Mouse (Mus musculus): Measurements from ENCODE around the gene Pgbd5. TPM values are rescaled to one million over a fixed set of nuclear protein-coding genes. Genes with fewer than 3 reads are reported as not detected.

Gene Pgbd5
- polyA plus RNA-seq, 1 experiment from 2014 or later, result 10.3 TPM

- H3K4me3 ChIP-seq, result no peak overlapping the region
- no peaks in the 10 kb centered on the region for H3K9me3 ChIP-seq
- ATAC-seq (ENCODE audit: low FRiP score), result no peak
- WGBS, result 54% methylated on average over 12 of the region's 12 CpGs
- H3K9ac ChIP-seq, result no peak overlapping the region
- H3K36me3 ChIP-seq, result no peaks in the 10 kb centered on the region
- no peak overlapping the region for H3K4me2 ChIP-seq
- no peak overlapping the region for H3K27ac ChIP-seq
- peaks cover 28% of the 10 kb centered on the region for H3K4me1 ChIP-seq (replicated peaks)
- H3K27me3 ChIP-seq, result 0 out of 2 replicates have a peak, but pooled peaks cover 6% of the 10 kb centered on the region
Observed at GRCm38 (mm10) chr8:124459627-124460026, 20.2 kb upstream of the Pgbd5 start.

GRCm38 (mm10) chr8:124455359-124455758 is 15.9 kb upstream of the Pgbd5 start:
- no peak for ATAC-seq (ENCODE audit: low FRiP score)
- Histone ChIP-seq H3K27ac (no peak overlapping the region), H3K4me3 (no peak overlapping the region), H3K36me3 (no peaks in the 10 kb centered on the region), H3K4me2 (no peak overlapping the region), H3K4me1 (replicated peaks) (no peaks in the 10 kb centered on the region), H3K9me3 (no peaks in the 10 kb centered on the region), H3K9ac (no peak overlapping the region), H3K27me3 (peaks cover 6% of the 10 kb centered on the region; the same call in 1 of the 2 replicates)
- WGBS, result 63% methylated on average over 3 of the region's 3 CpGs

- no peaks in the 10 kb centered on the region for H3K9me3 ChIP-seq
- no peak overlapping the region for H3K4me3 ChIP-seq
- peaks cover 1% of the 10 kb centered on the region; the same call in 1 of the 2 replicates for H3K27me3 ChIP-seq
- no peaks in the 10 kb centered on the region for H3K36me3 ChIP-seq
- no peak overlapping the region for H3K9ac ChIP-seq
- H3K4me2 ChIP-seq, result no peak overlapping the region
- peaks cover 10% of the 10 kb centered on the region for H3K4me1 ChIP-seq (replicated peaks)
- WGBS, result 92% methylated on average over 8 of the region's 8 CpGs
- no peak for ATAC-seq (ENCODE audit: low FRiP score)
- H3K27ac ChIP-seq, result no peak overlapping the region
Observed at GRCm38 (mm10) chr8:124450192-124450895, 10.9 kb upstream of the Pgbd5 start.

GRCm38 (mm10) chr8:124448962-124449670 is 9.7 kb upstream of the Pgbd5 start:
- H3K9ac ChIP-seq, result 0 out of 2 replicates have a peak overlapping the region, but pooled peaks have one; percentile 14
- H3K4me2 ChIP-seq, result no peak overlapping the region
- no peaks in the 10 kb centered on the region; the same call in 1 of the 2 replicates for H3K27me3 ChIP-seq
- peaks cover 10% of the 10 kb centered on the region for H3K4me1 ChIP-seq (replicated peaks)
- no peak for ATAC-seq (ENCODE audit: low FRiP score)
- H3K36me3 ChIP-seq, result no peaks in the 10 kb centered on the region
- 28% methylated on average over 10 of the region's 10 CpGs for WGBS
- no peak overlapping the region for H3K4me3 ChIP-seq
- 0 out of 2 replicates have a peak overlapping the region, but pooled peaks have one; percentile 2 for H3K27ac ChIP-seq
- H3K9me3 ChIP-seq, result no peaks in the 10 kb centered on the region

- 19% methylated on average over 4 of the region's 4 CpGs for WGBS
- no peak overlapping the region for H3K27ac ChIP-seq
- no peak overlapping the region for H3K9ac ChIP-seq
- H3K4me3 ChIP-seq, result no peak overlapping the region
- H3K27me3 ChIP-seq, result peaks cover 22% of the 10 kb centered on the region
- no peaks in the 10 kb centered on the region for H3K36me3 ChIP-seq
- no peak overlapping the region for H3K4me2 ChIP-seq
- peaks cover 30% of the 10 kb centered on the region for H3K4me1 ChIP-seq (replicated peaks)
- no peaks in the 10 kb centered on the region for H3K9me3 ChIP-seq
- ATAC-seq (ENCODE audit: low FRiP score), result no peak
Observed at GRCm38 (mm10) chr8:124436741-124437140, 2.7 kb downstream of the Pgbd5 start.

GRCm38 (mm10) chr8:124435707-124436243 is 3.7 kb downstream of the Pgbd5 start:
- H3K27me3 ChIP-seq, result peaks cover 22% of the 10 kb centered on the region
- WGBS, result 66% methylated on average over 10 of the region's 10 CpGs

GRCm38 (mm10) chr8:124435170-124435569 is 4.3 kb downstream of the Pgbd5 start:
- peak overlapping the region; percentile 91 for H3K4me2 ChIP-seq
- peaks cover 22% of the 10 kb centered on the region for H3K27me3 ChIP-seq
- peak overlapping the region; percentile 86 for H3K4me3 ChIP-seq
- H3K36me3 ChIP-seq, result no peaks in the 10 kb centered on the region
- H3K4me1 ChIP-seq (replicated peaks), result peaks cover 44% of the 10 kb centered on the region
- ATAC-seq (ENCODE audit: low FRiP score), result no peak
- no peaks in the 10 kb centered on the region for H3K9me3 ChIP-seq
- peak overlapping the region; percentile 65 for H3K9ac ChIP-seq
- peak overlapping the region; percentile 85 for H3K27ac ChIP-seq
- WGBS, result 49% methylated on average over 4 of the region's 4 CpGs

More at GRCm38 (mm10) chr8:124435707-124436243, 3.7 kb downstream of the Pgbd5 start:
- H3K27ac ChIP-seq, result no peak overlapping the region
- H3K9ac ChIP-seq, result no peak overlapping the region
- H3K9me3 ChIP-seq, result no peaks in the 10 kb centered on the region
- no peak for ATAC-seq (ENCODE audit: low FRiP score)
- H3K4me3 ChIP-seq, result no peak overlapping the region
- H3K4me1 ChIP-seq (replicated peaks), result peaks cover 39% of the 10 kb centered on the region
- H3K4me2 ChIP-seq, result no peak overlapping the region
- no peaks in the 10 kb centered on the region for H3K36me3 ChIP-seq

GRCm38 (mm10) chr8:124434126-124434790 is 5.2 kb downstream of the Pgbd5 start:
- Histone ChIP-seq H3K4me1 (replicated peaks) (peaks cover 53% of the 10 kb centered on the region), H3K9ac (peak overlapping the region; percentile 89), H3K36me3 (no peaks in the 10 kb centered on the region), H3K27me3 (peaks cover 22% of the 10 kb centered on the region), H3K9me3 (no peaks in the 10 kb centered on the region), H3K4me3 (peak overlapping the region; percentile 86), H3K27ac (peak overlapping the region; percentile 88), H3K4me2 (peak overlapping the region; percentile 91)
- under 1% methylated on average over 33 of the region's 101 CpGs for WGBS
- peak; percentile 97 for ATAC-seq (ENCODE audit: low FRiP score)

- H3K27ac ChIP-seq, result peak overlapping the region; percentile 88
- H3K9me3 ChIP-seq, result no peaks in the 10 kb centered on the region
- peak overlapping the region; percentile 91 for H3K4me2 ChIP-seq
- H3K4me1 ChIP-seq (replicated peaks), result peaks cover 56% of the 10 kb centered on the region
- 1% methylated on average over 50 of the region's 56 CpGs for WGBS
- H3K4me3 ChIP-seq, result peak overlapping the region; percentile 86
- no peaks in the 10 kb centered on the region for H3K36me3 ChIP-seq
- peaks cover 22% of the 10 kb centered on the region for H3K27me3 ChIP-seq
- peak overlapping the region; percentile 89 for H3K9ac ChIP-seq
- peak; percentile 57; the same call in 1 of the 2 replicates for ATAC-seq (ENCODE audit: low FRiP score)
Observed at GRCm38 (mm10) chr8:124433451-124434125, 5.9 kb downstream of the Pgbd5 start.

GRCm38 (mm10) chr8:124430881-124431280 is 8.6 kb downstream of the Pgbd5 start:
- no peaks in the 10 kb centered on the region for H3K36me3 ChIP-seq
- H3K4me1 ChIP-seq (replicated peaks), result peaks cover 71% of the 10 kb centered on the region
- ATAC-seq (ENCODE audit: low FRiP score), result no peak
- 49% methylated on average over 6 of the region's 6 CpGs for WGBS
- no peaks in the 10 kb centered on the region for H3K9me3 ChIP-seq
- H3K27me3 ChIP-seq, result peaks cover 16% of the 10 kb centered on the region
- H3K27ac ChIP-seq, result peak overlapping the region; percentile 44; the same call in 1 of the 2 replicates
- peak overlapping the region; percentile 86 for H3K4me3 ChIP-seq
- peak overlapping the region; percentile 53; the same call in 1 of the 2 replicates for H3K9ac ChIP-seq
- H3K4me2 ChIP-seq, result peak overlapping the region; percentile 91

- Histone ChIP-seq H3K36me3 (no peaks in the 10 kb centered on the region), H3K4me3 (no peak overlapping the region), H3K27me3 (peaks cover 13% of the 10 kb centered on the region), H3K9ac (0 out of 2 replicates have a peak overlapping the region, but pooled peaks have one; percentile 14), H3K27ac (no peak overlapping the region), H3K9me3 (no peaks in the 10 kb centered on the region), H3K4me1 (replicated peaks) (peaks cover 69% of the 10 kb centered on the region), H3K4me2 (no peak overlapping the region)
- WGBS, result 61% methylated on average over 6 of the region's 6 CpGs
- no peak for ATAC-seq (ENCODE audit: low FRiP score)
Observed at GRCm38 (mm10) chr8:124429417-124429816, 10.0 kb downstream of the Pgbd5 start.
